Mouse (Mus musculus) testis, adult 2 months (tissue): ENCODE measurements around the gene Gys2. TPM values are rescaled to one million over a fixed set of nuclear protein-coding genes. Genes with fewer than 3 reads are reported as not detected.

ENCODE experiments used
- H3K27ac ChIP-seq: fragments of 200-500 bp; 2 replicates; pipeline ENCODE4 v1.5.1; 2012; ENCODE audit warnings: low read depth, low read length; ENCODE audit not compliant: control insufficient read depth, insufficient read depth
- H3K27me3 ChIP-seq: fragments of 200-500 bp; 2 replicates; pipeline ENCODE4 v1.6.1; 2012; ENCODE audit warnings: mild to moderate bottlenecking, low read length, moderate library complexity; ENCODE audit not compliant: control insufficient read depth, insufficient read depth
- H3K36me3 ChIP-seq: fragments of 200-500 bp; 2 replicates; pipeline ENCODE4 v1.6.1; 2012; ENCODE audit warnings: mild to moderate bottlenecking, low read length; ENCODE audit not compliant: control insufficient read depth, insufficient read depth
- H3K4me1 ChIP-seq: fragments of 200-500 bp; 2 replicates; pipeline ENCODE4 v1.6.1; 2012; ENCODE audit warnings: low read length; ENCODE audit not compliant: control insufficient read depth, insufficient read depth
- H3K4me3 ChIP-seq: fragments of 200-500 bp; 2 replicates; pipeline ENCODE4 v1.5.1; 2012; ENCODE audit warnings: low read depth, mild to moderate bottlenecking, low read length, moderate library complexity, mixed read lengths; ENCODE audit not compliant: control insufficient read depth
- CTCF ChIP-seq: fragments of 200-500 bp; IDR thresholded peaks from 2 replicates; pipeline ENCODE4 v1.5.1; 2012; ENCODE audit warnings: low read depth, mild to moderate bottlenecking, inconsistent platforms, low read length, moderate library complexity; ENCODE audit not compliant: control insufficient read depth, insufficient read depth, insufficient replicate concordance
- POLR2A ChIP-seq: fragments of 200-500 bp; IDR thresholded peaks from 2 replicates; pipeline ENCODE4 v1.6.1; 2012; ENCODE audit warnings: low read depth, mild to moderate bottlenecking, inconsistent platforms, low read length, moderate library complexity; ENCODE audit not compliant: control insufficient read depth
- polyA plus RNA-seq: library from polyadenylated mRNA; depleted of rRNA; stranded (reverse); fragments of >200 nt; gene quantifications from 2 replicates; pipeline ENCODE4 v1.2.3, GENCODE M21; 2012

The Gys2 gene
- polyA plus RNA-seq, 1 experiment = 0.14 TPM

DNA sequence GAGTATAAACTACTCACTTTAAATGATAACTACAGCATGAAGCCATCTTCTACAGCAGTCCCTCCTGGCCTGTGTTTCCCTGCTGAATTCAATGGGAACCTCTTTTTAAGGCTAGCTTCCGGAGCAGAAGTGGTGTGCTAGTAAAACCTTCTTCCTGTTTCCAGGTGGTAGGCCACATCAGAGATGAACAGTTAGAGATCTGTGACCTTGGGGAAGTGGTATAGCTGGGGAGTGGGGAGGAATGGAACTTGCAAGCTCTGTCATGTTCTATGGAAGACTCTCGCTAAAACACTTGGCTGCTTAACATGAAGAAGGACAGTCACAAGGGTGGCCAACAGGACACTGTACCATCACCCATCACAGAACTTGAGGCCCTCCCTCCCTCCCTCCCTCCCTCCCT is 19.6 kb downstream of the Gys2 start:
- TF ChIP-seq POLR2A (no peak), CTCF (no peak)
- Histone ChIP-seq H3K27ac (no peak overlapping the region), H3K4me1 (no peaks in the 10 kb centered on the region), H3K4me3 (no peak overlapping the region), H3K36me3 (no peaks in the 10 kb centered on the region), H3K27me3 (no peaks in the 10 kb centered on the region)

DNA sequence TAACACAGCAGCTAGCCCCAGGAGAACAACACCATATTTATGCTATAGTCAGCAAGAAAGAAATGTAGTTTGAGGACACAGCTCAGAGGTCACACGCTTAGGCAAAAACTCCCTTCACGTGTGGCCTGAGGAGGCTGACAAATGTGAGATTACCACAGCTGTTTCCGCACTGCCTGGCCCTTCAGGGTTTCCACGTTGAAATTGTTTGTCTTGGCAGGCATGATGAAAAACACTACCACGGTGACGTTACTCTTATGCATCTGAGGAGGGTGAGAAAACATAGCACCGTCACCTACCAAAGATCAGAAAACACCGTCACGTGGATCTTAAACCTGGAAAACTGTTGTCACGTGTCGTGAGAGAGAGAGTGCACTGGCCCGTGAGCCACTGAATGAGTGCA is 21.5 kb downstream of the Gys2 start:
- Histone ChIP-seq H3K4me1 (no peaks in the 10 kb centered on the region), H3K27me3 (no peaks in the 10 kb centered on the region), H3K36me3 (no peaks in the 10 kb centered on the region), H3K27ac (no peak overlapping the region), H3K4me3 (no peak overlapping the region)
- TF ChIP-seq CTCF (no peak), POLR2A (no peak)

DNA sequence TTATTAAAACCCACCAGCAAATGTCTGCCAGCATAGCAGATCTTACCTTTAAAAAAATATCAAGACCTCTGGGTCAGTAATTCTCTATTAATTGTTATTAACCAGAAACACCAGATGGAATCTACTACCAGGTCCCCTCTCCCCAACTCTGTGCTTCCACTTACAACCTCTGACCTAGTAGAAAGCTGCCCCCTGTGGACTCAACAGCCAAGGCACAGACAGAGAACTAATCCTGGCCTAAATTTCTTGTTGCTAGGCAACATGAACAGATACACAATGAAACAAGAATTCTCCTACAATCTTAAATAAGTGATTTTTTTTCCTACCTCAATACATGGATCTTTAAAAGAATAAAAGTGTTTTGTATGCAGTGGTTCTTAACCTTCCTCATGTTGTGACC is 43.8 kb downstream of the Gys2 start:
- H3K27ac ChIP-seq = no peak overlapping the region
- H3K27me3 ChIP-seq = no peaks in the 10 kb centered on the region
- H3K36me3 ChIP-seq = no peaks in the 10 kb centered on the region
- H3K4me1 ChIP-seq = no peaks in the 10 kb centered on the region
- no peak overlapping the region for H3K4me3 ChIP-seq
- TF ChIP-seq CTCF (no peak), POLR2A (no peak)

DNA sequence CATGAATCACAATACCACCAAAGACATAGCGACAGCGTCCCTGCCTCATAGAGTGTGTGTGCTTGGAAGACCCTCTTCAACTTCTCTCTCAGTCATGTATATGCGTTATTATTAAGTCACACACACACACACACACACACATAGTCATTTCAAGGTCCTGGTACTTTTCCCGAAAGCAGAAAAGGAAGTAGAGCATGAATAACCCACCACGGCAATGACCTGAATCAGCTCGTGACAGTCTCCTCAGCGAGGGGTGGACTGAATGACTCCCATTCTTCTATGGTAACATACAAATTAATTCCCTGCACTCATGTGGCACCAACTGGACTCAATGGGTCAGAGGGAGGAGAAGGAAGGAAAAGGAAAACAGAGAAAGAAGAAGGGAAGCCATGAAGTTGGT is 47.9 kb downstream of the Gys2 start:
- Histone ChIP-seq H3K36me3 (no peaks in the 10 kb centered on the region), H3K4me1 (no peaks in the 10 kb centered on the region), H3K27ac (no peak overlapping the region), H3K4me3 (no peak overlapping the region), H3K27me3 (no peaks in the 10 kb centered on the region)
- TF ChIP-seq CTCF = no peak
- TF ChIP-seq POLR2A = no peak

DNA sequence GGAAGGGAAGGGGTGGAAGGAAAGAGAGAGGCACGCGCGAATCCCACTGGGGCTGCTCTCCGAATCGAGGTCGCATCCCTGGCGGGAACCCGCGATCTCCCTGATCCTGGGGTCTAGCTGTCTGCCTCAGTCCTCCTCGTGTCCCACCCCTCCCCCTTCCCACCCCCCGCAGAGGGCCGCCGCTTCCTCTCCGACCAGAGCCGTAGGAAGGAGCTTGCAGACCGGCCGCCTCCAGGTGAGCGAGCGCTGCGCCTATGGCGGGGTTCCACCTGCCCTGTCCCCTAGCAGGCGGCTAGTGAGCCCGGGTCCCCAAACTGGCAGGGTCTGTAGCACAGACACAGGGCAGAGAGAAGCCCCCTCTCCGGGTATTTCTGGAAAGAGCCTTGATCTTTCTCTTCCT is 58.3 kb downstream of the Gys2 start:
- H3K27ac ChIP-seq = no peak overlapping the region
- TF ChIP-seq CTCF (no peak), POLR2A (no peak)

DNA sequence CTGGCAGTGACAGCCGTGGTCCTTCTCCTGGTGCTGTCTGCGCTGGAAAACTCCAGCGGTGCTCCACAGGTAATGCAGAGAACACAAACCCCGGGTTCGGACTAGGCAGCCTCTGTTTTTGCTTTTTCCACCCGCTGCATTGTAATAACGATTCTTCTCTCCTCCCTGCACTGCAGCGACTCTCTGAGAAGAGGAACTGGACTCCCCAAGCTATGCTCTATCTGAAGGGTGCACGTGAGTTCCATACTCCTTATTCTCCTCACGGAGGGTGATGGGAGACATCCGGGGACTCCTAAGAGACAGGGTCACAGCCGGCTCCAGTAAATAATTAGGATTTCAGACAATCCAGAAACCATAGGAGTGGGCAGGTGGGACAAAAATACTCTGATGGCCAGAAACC is 59.1 kb downstream of the Gys2 start:
- H3K27me3 ChIP-seq = no peaks in the 10 kb centered on the region
- no peak overlapping the region for H3K4me3 ChIP-seq
- no peaks in the 10 kb centered on the region for H3K4me1 ChIP-seq
- no peak for TF ChIP-seq POLR2A
- no peak for TF ChIP-seq CTCF
- no peaks in the 10 kb centered on the region for H3K36me3 ChIP-seq
- H3K27ac ChIP-seq = no peak overlapping the region

More for the DNA sequence above, 58.3 kb downstream of the Gys2 start:
- no peaks in the 10 kb centered on the region for H3K4me1 ChIP-seq
- no peaks in the 10 kb centered on the region for H3K36me3 ChIP-seq
- no peak overlapping the region for H3K4me3 ChIP-seq
- no peaks in the 10 kb centered on the region for H3K27me3 ChIP-seq

DNA sequence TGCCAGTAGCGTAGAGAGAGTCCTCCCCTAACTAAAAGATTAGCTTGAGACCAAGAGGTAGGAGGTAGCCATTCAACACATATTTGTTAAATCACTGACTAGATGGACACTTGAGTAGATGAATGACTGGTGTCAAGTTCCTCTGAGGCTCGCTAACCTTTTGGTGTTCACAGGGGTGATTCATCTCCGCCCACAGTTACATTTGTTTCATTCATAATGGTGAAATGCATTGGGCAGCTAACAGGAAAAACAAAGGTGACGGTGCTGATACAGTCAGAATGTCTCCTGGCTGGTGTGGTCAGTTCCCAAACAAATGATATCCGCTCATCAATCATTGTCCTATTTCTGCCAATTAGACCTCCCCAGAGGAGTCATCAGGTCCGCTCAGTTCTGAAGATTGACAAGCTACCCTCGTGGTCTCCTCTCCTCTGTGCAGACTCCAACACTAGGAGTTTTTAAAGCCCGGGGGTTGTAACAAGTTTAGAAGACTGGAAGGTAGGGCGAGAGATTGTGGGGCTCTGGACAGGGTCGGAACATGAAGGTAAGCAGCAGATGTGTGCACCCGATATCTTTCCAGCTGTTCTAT is 59.9 kb downstream of the Gys2 start, which contains the start of gene Spx:
Gene Spx, plus strand, starts transcription at position 536 of the 586 bp plus-strand sequence.
- no peak within 1 kb of the TSS for H3K4me3 ChIP-seq
- TF ChIP-seq POLR2A = no peak
- no peak for TF ChIP-seq CTCF
- no peaks in the 10 kb centered on the region for H3K36me3 ChIP-seq
- H3K27me3 ChIP-seq = no peaks in the 10 kb centered on the region
- no peak within 1 kb of the TSS for H3K27ac ChIP-seq
- no peaks in the 10 kb centered on the region for H3K4me1 ChIP-seq

DNA sequence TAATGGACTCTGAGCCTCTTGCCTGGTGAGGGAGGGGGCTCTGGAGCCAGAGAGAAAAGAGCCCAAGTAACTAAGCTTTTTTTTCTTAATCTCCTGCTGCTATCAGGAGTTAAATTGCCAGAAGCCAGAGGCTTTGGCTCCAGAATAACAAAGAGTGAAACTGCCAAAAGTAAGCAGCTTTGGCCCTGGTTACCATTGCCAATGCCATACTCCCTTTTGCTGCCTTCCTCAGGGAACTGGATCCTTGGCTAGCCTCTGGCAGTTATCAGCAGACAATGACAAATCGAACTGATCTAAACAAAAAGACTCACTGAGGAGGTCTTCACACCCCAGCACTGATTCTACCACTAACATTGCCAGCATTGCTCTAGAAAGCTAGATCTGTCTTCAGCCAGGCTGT is 61.8 kb downstream of the Gys2 start:
- no peak for TF ChIP-seq CTCF
- TF ChIP-seq POLR2A = no peak
- no peak overlapping the region for H3K27ac ChIP-seq
- no peaks in the 10 kb centered on the region for H3K27me3 ChIP-seq
- H3K36me3 ChIP-seq = no peaks in the 10 kb centered on the region
- H3K4me1 ChIP-seq = no peaks in the 10 kb centered on the region
- H3K4me3 ChIP-seq = no peak overlapping the region
